ENCODE assay signal across 39 mouse cellular contexts in genomic region chr9:18734177-18734576, GRCm38 (mm10). TPM values are rescaled to one million over a fixed set of nuclear protein-coding genes. Genes with fewer than 3 reads are reported as not detected.
"Had no signal": no experiment of that assay in that cellular context is flagged by ENCODE, and none has a peak within 500 bp of the region (broad histone marks: within the 10 kb centered on the region; RNA-seq: fewer than 3 reads in every experiment).

No protein-coding gene starts in this region.

RNA-seq across cellular contexts. Expression of gene Olfr24, which starts 29.6 kb away (rescaled TPM):
- total RNA-seq: heart, postnatal 10 days; heart, postnatal 14 days; heart, postnatal 25 days; heart, postnatal 36 days; heart, postnatal 4 days; hematopoietic stem cell, adult 5-6 weeks; hindbrain, postnatal 0 days; layer of hippocampus, adult 18-20 months; layer of hippocampus, adult 2 months; layer of hippocampus, adult 8-10 months; layer of hippocampus, postnatal 10 days; layer of hippocampus, postnatal 14 days; layer of hippocampus, postnatal 25 days; layer of hippocampus, postnatal 36 days; left cerebral cortex, adult 18-20 months; left cerebral cortex, adult 2 months; left cerebral cortex, adult 8-10 months; left cerebral cortex, postnatal 10 days had no signal
- polyA plus RNA-seq: heart, embryonic 14.5 days; heart, embryonic 15.5 days; heart, postnatal 0 days; hindbrain, embryonic 10.5 days; hindbrain, embryonic 11.5 days; hindbrain, embryonic 12.5 days; hindbrain, embryonic 13.5 days; hindbrain, embryonic 14.5 days; hindbrain, embryonic 15.5 days; hindbrain, embryonic 16.5 days; hindbrain, postnatal 0 days; inflammation-experienced regulatory T-cells, adult 6 months; intestine, embryonic 14.5 days; intestine, embryonic 15.5 days; intestine, embryonic 16.5 days; intestine, postnatal 0 days; kidney, adult 2 months; kidney, embryonic 14.5 days; kidney, embryonic 15.5 days; kidney, embryonic 16.5 days; kidney, postnatal 0 days; large intestine, adult 2 months had no signal

RNA-seq across cellular contexts. Expression of gene Muc16, which starts 59.8 kb away (rescaled TPM):
- total RNA-seq: hematopoietic stem cell, adult 5-6 weeks; layer of hippocampus, adult 18-20 months; layer of hippocampus, adult 2 months; layer of hippocampus, adult 8-10 months; layer of hippocampus, postnatal 10 days; layer of hippocampus, postnatal 14 days; layer of hippocampus, postnatal 25 days; layer of hippocampus, postnatal 36 days; left cerebral cortex, adult 18-20 months; left cerebral cortex, adult 2 months; left cerebral cortex, adult 8-10 months; left cerebral cortex, postnatal 10 days had no signal
- polyA plus RNA-seq: hindbrain, embryonic 10.5 days; hindbrain, embryonic 11.5 days; hindbrain, embryonic 12.5 days; hindbrain, embryonic 13.5 days; hindbrain, embryonic 14.5 days; hindbrain, embryonic 15.5 days; hindbrain, postnatal 0 days; kidney, embryonic 14.5 days had no signal
